Mouse (Mus musculus) myocyte (in vitro differentiated cells): ENCODE measurements at regions not wholly inside any gene's neighbourhood (a gene's known extent, or its start where the extent isn't known, plus 50 kb on each side); places are given as distances from the start of the nearest gene placed in this dataset.

Source experiments
- CEBPB ChIP-seq: IDR thresholded peaks from 2 replicates; pipeline ENCODE4 v1.6.1; 2011; ENCODE audit warnings: mild to moderate bottlenecking, moderate library complexity; ENCODE audit not compliant: poor library complexity, insufficient read depth, severe bottlenecking
- MYOD1 ChIP-seq, 3 experiments: IDR thresholded peaks; one replicate each; pipeline ENCODE4 v1.6.1; 2011; ENCODE audit warnings: control low read depth in 2 of 3, low read depth in 2 of 3, mild to moderate bottlenecking in 2 of 3, moderate library complexity in 1 of 3; ENCODE audit not compliant: insufficient read length in 2 of 3, control insufficient read depth in 1 of 3
- POLR2A ChIP-seq: IDR thresholded peaks from one replicate; pipeline ENCODE4 v1.6.1; 2011; ENCODE audit warnings: low read depth, mild to moderate bottlenecking, control low read depth, moderate library complexity; ENCODE audit not compliant: insufficient read length
- TCF3 ChIP-seq: IDR thresholded peaks from one replicate; pipeline ENCODE4 v1.6.1; 2011; ENCODE audit warnings: low read depth, control low read depth; ENCODE audit not compliant: insufficient read length
- USF1 ChIP-seq: IDR thresholded peaks from one replicate; pipeline ENCODE4 v1.6.1; 2011; ENCODE audit warnings: low read depth, mild to moderate bottlenecking, control low read depth, moderate library complexity

GRCm38 (mm10) chr2:117010942-117011341 is 110.2 kb upstream of the Spred1 start:
- TF ChIP-seq USF1: no peak
- TF ChIP-seq CEBPB: no peak
- TF ChIP-seq POLR2A: no peak
- no peak for TF ChIP-seq MYOD1 (IDR thresholded peaks at IDR 0.05; ENCODE audit: control insufficient read depth in 1 of 3, insufficient read length in 2 of 3, low read depth in 2 of 3)
- no peak for TF ChIP-seq TCF3
